Comparison of ENCODE assay signal across 8 mouse cellular contexts in genomic region chr19:32755792-32756635, GRCm38 (mm10). TPM values are rescaled to one million over a fixed set of nuclear protein-coding genes. Genes with fewer than 3 reads are reported as not detected.
DNase-seq lines count a peak whose midpoint lies in the region; ATAC-seq and TF ChIP-seq lines count a peak whose summit lies in the region.

No protein-coding gene starts in this region.

- DNase-seq in 416B (ENCODE audit: low read depth) (peak; percentile 97), liver (peak; percentile 96)
- peak; percentile 97 for DNase-seq in heart, adult 9 months (ENCODE audit: low spot score in 2 of 2)
- DNase-seq in spleen, postnatal 4 days (ENCODE audit: low spot score in 2 of 2): peak; percentile 94 to 97

- no peaks in the 10 kb centered on the region for H3K9me3 ChIP-seq in embryonic facial prominence, embryonic 15.5 days (replicated peaks)
- no peaks in the 10 kb centered on the region for H3K9me3 ChIP-seq in kidney, embryonic 14.5 days (ENCODE audit: control insufficient read depth, low read length)

- peak overlapping the region; percentile 91 for H3K27ac ChIP-seq in bone marrow, adult 2 months (ENCODE audit: control insufficient read depth, insufficient read depth, low read depth, low read length, poor library complexity)
- H3K27ac ChIP-seq in embryonic facial prominence, embryonic 15.5 days (replicated peaks): peak overlapping the region; percentile 93
- H3K27ac ChIP-seq in kidney, embryonic 14.5 days (ENCODE audit: low read depth, low read length): peak overlapping the region; percentile 98

- peaks cover 12% of the 10 kb centered on the region; the same call in 1 of the 2 replicates for H3K27me3 ChIP-seq in embryonic facial prominence, embryonic 15.5 days
- H3K27me3 ChIP-seq in kidney, embryonic 14.5 days (ENCODE audit: control insufficient read depth, insufficient read depth, low read length): no peaks in the 10 kb centered on the region

- no peaks in the 10 kb centered on the region for H3K4me1 ChIP-seq in bone marrow, adult 2 months (ENCODE audit: control insufficient read depth, insufficient read depth, low read length)
- peaks cover 14% of the 10 kb centered on the region; the same call in 1 of the 2 replicates for H3K4me1 ChIP-seq in embryonic facial prominence, embryonic 15.5 days
- H3K4me1 ChIP-seq in kidney, embryonic 14.5 days (ENCODE audit: control insufficient read depth, insufficient read depth, low read length): peaks cover 15% of the 10 kb centered on the region; the same call in 1 of the 2 replicates

- peak overlapping the region; percentile 72 for H3K9ac ChIP-seq in embryonic facial prominence, embryonic 15.5 days
- H3K9ac ChIP-seq in kidney, embryonic 14.5 days (ENCODE audit: low read depth, low read length): peak overlapping the region; percentile 98

- peak overlapping the region; percentile 91 for H3K4me2 ChIP-seq in embryonic facial prominence, embryonic 15.5 days (replicated peaks)
- peak overlapping the region; percentile 96 for H3K4me2 ChIP-seq in kidney, embryonic 14.5 days (replicated peaks; ENCODE audit: low read depth, low read length)

- peak; percentile 82 for ATAC-seq in embryonic facial prominence, embryonic 15.5 days (ENCODE audit: insufficient number of reproducible peaks, low FRiP score, low TSS enrichment, low read depth)
- ATAC-seq in kidney, embryonic 14.5 days (ENCODE audit: low FRiP score, low TSS enrichment): peak; percentile 83
- ATAC-seq in monocyte, adult 5-6 weeks (replicated peaks; ENCODE audit: insufficient number of reproducible peaks, low FRiP score, low TSS enrichment, poor library complexity, severe bottlenecking): peak; percentile 76

- peak; percentile 79; the same call in 1 of the 2 replicates for TF ChIP-seq POLR2A in bone marrow, adult 2 months (IDR thresholded peaks at IDR 0.05; ENCODE audit: borderline replicate concordance, control insufficient read depth, low read depth, low read length)

- TF ChIP-seq CTCF in bone marrow, adult 2 months (IDR thresholded peaks at IDR 0.05; ENCODE audit: control insufficient read depth, insufficient read depth, low read length): peak; percentile 59

- H3K4me3 ChIP-seq in bone marrow, adult 2 months (replicated peaks; ENCODE audit: control insufficient read depth, low read depth, low read length): peak overlapping the region; percentile 82
- H3K4me3 ChIP-seq in embryonic facial prominence, embryonic 15.5 days (replicated peaks): peak overlapping the region; percentile 98
- H3K4me3 ChIP-seq in kidney, embryonic 14.5 days (ENCODE audit: low read length): peak overlapping the region; percentile 97

- under 1% methylated on average over 53 of the region's 53 CpGs for WGBS in bone marrow, adult 2 months
- under 1% methylated on average over 53 of the region's 53 CpGs for WGBS in embryonic facial prominence, embryonic 15.5 days
- under 1% methylated on average over 52 of the region's 53 CpGs for WGBS in kidney, embryonic 14.5 days

- H3K36me3 ChIP-seq in embryonic facial prominence, embryonic 15.5 days: no peaks in the 10 kb centered on the region
- no peaks in the 10 kb centered on the region for H3K36me3 ChIP-seq in kidney, embryonic 14.5 days (ENCODE audit: control insufficient read depth, insufficient read depth, low read length)

RNA-seq across cellular contexts. Expression of gene Pten, which starts 1.3 kb away (rescaled TPM):
- 14.0 and 24.9 TPM in 2 replicates for polyA plus RNA-seq in bone marrow, adult 2 months (2011; ENCODE audit: insufficient read depth, insufficient read length, low replicate concordance, missing spikeins)
- 10.1 and 12.6 TPM in 2 replicates for polyA plus RNA-seq in embryonic facial prominence, embryonic 15.5 days (2015; fragmentation: Nextera tagmentation; extraction: Ambion mirVana)
- 16.8 and 16.9 TPM in 2 replicates for polyA plus RNA-seq in kidney, embryonic 14.5 days (2014; fragmentation: Nextera tagmentation; extraction: Ambion mirVana)
- 179 to 197 TPM (median 196 TPM) in 3 replicates for total RNA-seq in monocyte, adult 5-6 weeks (2017)

RNA-seq across cellular contexts. Expression of gene Atad1, which starts 16.4 kb away (rescaled TPM):
- polyA plus RNA-seq in bone marrow, adult 2 months (2011; ENCODE audit: insufficient read depth, insufficient read length, low replicate concordance, missing spikeins): 10.7 and 12.5 TPM in 2 replicates
- 54.9 and 56.4 TPM in 2 replicates for polyA plus RNA-seq in embryonic facial prominence, embryonic 15.5 days (2015; fragmentation: Nextera tagmentation; extraction: Ambion mirVana)
- polyA plus RNA-seq in kidney, embryonic 14.5 days (2014; fragmentation: Nextera tagmentation; extraction: Ambion mirVana): 78.2 and 90.8 TPM in 2 replicates
- total RNA-seq in monocyte, adult 5-6 weeks (2017): 49.5 to 79.0 TPM (median 56.9 TPM) in 3 replicates

Comparison
In these comparisons a context has a peak if more than half of its experiments do, and no peak if none do; other contexts are left out.
1. Peak in every context shown above with its lines: DNase-seq, ATAC-seq, H3K4me3 ChIP-seq and H3K27ac ChIP-seq.